Mouse (Mus musculus): ENCODE data around the gene Taf6l.

DNA sequence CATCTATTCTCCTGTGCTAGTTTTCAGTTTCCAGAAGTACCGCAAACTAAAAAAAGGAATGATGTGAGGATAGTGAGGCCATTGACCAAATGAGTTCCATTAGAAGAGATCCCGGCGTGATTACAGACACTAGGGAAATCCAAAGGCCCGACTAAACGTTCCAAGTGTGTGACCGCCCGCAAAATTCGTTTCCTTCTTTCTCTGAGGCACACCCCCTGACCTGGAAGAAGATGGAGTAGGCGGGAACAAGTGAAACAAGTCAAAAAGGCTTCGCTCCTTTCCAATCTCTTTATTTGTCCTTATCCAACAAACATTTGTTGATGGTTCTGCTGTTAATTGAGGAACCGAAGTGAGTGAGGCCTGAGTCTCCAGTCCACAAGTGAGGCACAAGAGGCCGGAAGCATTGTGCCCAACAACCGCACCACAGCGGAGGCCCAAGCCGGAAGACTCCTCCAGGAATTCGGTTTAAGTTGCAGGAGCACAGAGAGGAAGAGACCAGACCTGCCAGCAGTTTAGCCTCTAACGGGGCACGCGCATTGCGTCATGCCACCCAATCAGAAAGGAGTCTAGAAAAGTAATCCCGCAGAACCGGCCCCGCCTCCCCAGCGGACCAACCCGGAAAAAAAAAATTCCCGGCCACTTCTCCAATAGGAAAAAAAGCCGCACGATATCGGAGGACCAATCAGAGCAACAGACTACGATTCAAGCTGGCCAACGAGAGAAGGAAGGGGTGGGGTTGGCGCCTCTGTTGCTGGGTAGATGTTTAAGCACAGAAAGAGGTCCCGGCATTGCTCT lies 32.8 kb upstream of the Taf6l start, which contains the start of gene Ttc9c:
- TF ChIP-seq POLR2A (IDR thresholded peaks at IDR 0.05; ENCODE audit: borderline replicate concordance, insufficient read depth, low read length) (peak; percentile 82; the same call in 1 of the 2 replicates), CTCF (IDR thresholded peaks at IDR 0.05; ENCODE audit: borderline replicate concordance, insufficient read depth, low read depth, low read length) (no peak)

All from cerebellum, adult 2 months (tissue).